Mouse (Mus musculus): ENCODE measurements around the gene Dlg4.
"Not testable (repeated sequence)": the region's sequence is repeated elsewhere in the genome, so short reads cannot be mapped to it uniquely, and the experiment has no call there.

Dlg4 gene

DNA sequence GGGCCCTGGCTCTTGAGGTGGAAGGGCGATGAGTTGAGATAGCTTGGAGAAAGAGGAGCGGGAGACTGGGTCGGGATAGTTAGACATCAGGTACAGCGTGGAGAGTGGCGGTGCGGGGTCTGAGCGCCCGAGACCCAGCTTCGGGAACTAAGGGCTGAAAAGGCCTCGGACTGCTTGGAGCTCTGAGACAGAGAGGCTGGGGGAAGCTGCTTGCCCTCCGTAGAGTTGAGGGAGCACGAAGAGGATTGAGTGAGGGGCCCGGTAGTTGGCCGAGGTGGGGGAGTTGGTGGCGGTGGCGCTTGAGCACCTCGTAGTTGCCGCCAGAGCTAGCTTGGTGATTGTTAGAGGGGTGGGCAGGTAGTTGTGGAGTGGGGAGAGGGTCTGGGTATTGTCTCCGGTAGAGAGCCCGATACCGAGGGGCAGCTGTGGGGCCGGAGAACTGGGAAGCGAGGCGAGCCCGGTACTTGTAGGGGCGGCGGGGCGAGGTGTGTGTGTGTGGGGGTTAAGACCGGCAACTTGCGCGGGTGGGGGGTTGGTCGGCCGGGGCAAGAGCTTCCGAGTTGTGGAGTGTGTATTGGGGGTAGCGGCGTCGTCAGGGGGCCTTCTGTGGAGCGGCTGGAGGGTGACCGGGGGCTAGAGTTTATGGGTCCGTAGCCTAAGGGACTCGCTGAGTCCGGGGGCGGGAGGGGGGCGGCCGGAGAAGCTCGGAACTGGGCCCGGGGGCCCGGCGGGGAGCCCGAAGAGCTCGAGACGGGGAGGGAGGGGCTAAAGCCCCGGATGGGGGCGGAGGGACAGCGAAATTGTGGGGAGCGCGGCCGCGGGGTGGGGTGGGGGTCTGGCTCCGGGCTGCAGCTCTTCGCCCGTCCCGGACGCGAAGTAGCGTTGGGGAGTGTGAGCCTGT, 20.3 kb upstream of the Dlg4 start:
- no peak for DNase-seq (ENCODE audit: low spot score)

DNA sequence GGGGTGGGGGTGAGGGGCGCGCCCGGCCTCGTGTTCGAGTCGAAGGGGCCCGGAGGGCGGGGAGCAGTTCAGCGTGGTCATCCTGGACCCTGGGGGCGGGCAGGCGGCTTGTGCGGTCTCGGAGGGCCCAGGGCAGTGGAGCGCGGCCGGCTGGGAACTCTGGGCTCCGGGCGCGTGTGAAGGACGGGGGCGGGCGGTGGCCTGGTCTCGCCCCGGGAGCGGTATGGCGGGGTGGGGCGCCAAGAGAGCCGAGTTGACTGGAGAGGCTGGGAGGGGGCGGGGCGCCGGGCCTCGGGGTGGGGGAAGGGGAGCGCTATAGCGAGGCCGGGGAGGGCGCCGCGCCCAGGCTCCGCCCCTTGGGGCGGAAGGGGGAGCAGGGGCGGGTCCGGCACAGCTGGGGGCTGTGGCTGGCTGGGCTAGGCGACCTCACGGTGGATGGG, 19.7 kb upstream of the Dlg4 start:
- DNase-seq (ENCODE audit: low spot score): no peak

DNA sequence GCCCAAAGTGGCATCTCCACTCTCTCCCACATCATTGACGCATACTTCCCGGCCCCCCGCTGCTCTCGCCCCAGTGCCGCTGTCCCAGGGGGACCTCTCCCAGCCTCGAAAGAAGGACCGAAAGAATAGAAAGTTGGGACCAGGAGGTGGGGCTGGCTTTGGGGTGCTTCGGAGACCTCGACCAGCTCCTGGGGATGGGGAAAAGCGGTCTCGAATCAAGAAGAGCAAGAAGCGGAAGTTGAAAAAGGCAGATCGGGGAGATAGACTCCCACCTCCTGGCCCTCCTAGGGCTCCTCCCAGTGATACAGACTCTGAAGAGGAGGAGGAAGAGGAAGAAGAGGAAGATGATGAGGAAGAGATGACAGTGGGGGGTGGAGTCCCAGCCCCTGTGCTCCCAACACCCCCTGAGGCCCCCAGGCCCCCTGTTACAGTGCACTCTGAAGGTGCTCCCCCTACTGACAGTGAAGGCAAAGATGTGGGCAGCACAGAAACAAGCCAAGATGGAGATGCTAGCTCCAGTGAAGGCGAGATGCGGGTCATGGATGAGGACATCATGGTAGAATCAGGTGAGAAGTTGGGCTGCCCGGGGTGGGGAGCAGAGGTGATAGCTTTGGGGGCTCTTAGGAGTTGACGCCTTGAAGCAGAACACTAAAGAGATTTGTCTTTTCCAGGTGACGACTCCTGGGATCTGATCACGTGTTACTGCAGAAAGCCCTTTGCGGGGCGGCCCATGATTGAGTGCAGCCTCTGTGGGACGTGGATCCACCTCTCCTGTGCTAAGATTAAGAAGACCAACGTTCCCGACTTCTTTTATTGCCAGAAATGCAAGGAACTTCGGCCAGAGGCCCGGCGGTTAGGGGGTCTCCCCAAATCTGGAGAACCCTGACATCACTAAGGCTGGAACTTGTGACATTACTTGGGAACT, 17.9 kb upstream of the Dlg4 start:
- no peak for DNase-seq (ENCODE audit: low spot score)

DNA sequence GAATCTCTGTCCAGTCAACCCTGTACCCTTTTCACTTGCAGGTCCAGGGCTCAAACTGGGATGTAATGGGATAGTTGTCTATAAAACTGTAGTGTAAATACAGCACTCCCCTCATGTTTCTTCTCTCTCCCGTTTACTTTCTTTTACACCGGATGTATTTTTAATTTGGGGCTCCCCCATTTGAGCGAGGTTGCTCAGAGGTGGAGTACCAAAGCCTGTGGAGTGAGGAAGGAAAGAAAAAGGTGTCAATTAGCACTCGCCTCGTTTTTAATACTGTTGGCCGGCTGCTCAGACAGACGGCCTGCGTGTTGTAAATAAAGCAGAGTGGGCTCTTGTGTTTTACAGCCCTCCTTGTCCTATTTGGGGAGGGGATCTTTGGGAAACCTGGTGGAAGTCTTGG, 17.1 kb upstream of the Dlg4 start:
- no peak for DNase-seq (ENCODE audit: low spot score)

DNA sequence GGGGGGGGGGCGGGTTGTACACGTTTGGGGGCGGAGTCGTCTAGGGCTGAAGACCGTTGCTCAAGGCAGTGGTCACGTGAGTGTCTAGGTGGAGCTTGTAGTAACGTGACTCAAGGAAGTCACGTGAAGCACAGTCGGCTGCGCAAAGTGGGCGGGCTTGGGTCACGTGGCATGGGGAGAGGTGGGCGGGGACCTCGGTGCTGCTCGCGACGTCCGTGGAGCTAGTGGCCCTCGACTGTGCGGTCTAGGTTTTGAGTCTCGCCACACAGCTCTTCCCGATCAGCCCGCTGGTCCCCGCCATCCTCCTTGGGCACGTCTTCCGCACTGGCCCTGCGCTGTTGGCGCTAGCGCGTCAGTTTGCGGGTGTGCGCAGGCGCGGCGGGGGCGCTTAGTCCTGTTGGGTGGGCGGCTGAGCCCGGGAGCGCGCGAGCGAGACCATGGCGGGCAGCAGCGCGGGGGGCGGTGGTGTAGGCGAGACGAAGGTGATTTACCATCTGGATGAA, 16.3 kb upstream of the Dlg4 start, which contains the start of gene Dvl2:
Dvl2 (plus strand) TSS at position 200 of the 503 bp plus-strand sequence.
- DNase-seq (ENCODE audit: low spot score): no peak

DNA sequence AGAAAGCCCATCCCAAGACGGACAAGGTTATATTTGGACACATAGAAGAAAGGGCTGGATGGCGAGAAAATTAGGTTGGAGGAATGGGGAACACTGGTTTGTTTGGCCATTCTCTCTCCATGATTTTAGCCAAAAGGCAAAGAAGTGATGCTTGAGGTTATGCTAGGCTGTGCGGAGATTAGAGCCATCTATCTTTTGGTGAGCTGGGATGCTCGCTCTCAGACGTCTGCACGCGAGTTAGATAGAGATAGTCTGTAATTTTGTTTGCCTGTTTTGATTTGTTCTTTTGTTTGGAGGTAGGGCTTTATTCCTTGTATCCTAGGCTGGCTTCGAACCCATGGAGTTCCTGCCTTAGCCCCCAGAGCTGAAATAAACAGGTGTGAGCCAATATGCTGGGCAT, 15.6 kb upstream of the Dlg4 start:
- DNase-seq (ENCODE audit: low spot score): no peak

DNA sequence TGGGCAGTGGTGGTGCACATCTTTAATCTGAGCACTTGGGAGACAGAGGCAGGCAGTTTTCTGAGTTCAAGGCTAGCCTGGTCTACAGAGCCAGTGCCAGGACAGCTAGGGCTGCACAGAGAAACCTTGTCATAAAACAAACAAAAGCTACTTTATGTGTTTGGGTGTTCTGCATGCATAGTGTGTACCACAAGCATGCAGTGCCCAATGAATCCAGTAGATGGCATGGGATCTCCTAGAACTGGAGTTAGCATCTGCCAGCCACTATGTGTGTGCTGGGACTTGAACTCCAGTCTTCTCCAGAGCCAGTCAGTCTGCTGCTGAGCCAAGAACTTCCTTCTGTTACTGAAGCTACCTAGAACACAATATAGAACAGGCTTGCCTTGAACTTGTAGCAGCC, 14.9 kb upstream of the Dlg4 start:
- no peak for DNase-seq (ENCODE audit: low spot score)

DNA sequence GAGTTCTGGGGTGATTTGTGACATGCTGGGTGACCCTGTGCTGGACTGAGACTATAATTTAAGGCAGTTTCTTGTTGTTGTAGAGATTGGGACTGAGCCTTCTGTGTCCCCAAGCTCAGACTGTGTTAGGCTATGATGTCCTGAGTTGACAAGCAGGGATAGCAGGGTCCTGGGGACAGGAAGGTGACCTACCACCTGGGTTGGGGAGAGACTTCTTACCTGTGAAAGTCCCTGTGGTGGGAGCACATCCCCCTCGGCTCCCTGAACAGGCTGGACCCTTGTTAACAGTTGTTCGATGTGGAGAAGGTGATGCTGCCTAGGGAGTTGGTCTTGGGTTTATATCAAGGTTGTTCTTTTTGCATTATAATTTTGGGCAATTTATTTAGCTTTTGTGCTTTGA, 14.3 kb upstream of the Dlg4 start:
- DNase-seq (ENCODE audit: low spot score): no peak

DNA sequence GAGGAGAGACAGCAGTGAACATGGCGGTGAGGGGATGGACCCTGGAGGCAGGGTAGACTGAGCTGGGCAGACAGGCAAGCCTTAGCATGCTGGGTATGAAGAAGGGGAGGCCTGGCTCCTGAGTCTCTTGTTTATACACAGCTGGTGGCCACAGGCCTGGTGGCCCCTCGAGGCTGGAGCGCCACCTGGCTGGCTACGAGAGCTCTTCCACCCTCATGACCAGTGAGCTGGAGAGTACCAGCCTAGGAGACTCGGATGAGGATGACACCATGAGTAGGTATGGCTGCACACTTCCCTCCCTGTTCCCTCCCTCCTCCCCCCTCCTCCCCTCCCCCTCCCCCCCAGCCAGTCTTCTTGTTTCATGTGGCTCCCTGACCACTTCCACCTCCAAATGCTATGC, 11.2 kb upstream of the Dlg4 start:
- no peak for DNase-seq (ENCODE audit: low spot score)

DNA sequence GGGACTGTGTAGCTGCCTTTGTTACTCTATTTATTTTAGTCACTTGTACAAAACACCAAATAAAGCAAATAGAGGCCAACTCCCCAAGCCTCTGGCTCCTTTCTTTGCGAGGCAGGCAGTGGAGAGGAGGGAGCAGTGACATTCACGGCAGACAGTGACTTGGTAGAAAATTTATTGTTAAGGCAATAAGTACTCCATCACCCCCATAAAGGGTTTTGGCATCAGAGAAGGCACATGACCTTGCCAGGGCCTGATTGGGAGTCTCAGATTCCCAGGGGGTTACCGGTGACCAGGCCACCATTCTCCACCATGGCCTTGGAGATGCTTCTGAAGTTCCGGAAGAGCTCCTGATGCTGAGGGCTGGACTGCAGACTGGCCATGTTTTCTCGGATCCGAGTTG, 6.7 kb upstream of the Dlg4 start:
- DNase-seq (ENCODE audit: low spot score): no peak

DNA sequence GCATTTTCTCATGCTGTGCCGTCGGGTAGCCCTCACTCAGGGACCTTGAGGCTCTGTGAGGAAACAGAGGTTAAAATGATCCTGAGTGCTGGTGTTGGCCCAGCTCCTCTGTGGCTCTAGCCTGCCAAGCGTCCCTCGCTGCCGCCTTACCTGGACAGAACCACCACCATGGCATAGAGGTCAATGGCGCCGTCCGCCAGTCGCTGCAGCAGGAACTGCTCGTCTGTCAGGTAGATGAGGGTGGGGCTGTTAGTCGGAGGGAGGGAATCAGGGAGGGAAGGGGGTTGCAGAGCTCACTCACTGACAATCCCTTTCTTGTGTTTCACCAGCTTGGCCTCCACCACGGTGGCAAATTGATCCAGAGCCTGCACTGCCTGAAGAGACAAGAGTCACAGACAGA, 6.2 kb upstream of the Dlg4 start:
- DNase-seq (ENCODE audit: low spot score): no peak

DNA sequence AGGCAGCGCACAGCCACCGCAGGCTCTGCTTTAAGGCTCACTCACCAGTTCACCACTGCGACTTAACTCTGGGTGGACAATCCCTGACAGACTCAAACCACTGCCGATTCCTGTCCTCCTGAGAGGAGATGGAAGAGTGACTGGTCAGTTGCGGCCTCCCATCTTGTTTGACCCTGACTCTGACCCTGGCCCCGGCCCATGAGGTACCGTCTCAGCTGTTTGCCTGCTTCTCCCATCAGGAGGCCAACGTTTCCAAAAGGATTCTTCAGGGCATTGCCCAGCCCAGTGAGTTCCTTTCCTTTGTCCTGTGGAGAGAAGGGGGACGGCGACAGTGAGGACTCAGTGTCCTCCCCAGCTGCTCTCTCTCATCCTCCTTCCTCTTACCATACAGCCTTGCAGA, 5.8 kb upstream of the Dlg4 start:
- DNase-seq (ENCODE audit: low spot score): no peak

DNA sequence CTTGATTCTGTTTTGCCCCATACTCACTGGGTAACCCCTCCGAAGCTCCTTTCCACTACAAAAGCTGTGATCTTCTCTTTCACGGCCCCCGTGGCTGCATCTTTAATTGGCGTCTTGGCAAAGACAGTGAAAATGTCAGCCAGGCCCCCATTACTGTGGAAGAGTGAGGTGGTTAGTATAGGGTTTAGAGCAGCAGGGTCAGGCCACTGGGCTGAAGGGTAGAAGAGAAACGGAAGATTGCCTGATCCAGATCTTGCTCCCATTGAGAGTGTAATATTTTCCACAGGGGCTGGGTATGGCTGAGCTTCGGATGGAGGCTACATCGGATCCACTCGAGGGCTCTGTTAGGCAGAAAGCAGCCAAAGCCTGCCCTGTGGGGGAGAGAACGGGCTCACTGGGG, 3.8 kb upstream of the Dlg4 start:
- no peak for DNase-seq (ENCODE audit: low spot score)

DNA sequence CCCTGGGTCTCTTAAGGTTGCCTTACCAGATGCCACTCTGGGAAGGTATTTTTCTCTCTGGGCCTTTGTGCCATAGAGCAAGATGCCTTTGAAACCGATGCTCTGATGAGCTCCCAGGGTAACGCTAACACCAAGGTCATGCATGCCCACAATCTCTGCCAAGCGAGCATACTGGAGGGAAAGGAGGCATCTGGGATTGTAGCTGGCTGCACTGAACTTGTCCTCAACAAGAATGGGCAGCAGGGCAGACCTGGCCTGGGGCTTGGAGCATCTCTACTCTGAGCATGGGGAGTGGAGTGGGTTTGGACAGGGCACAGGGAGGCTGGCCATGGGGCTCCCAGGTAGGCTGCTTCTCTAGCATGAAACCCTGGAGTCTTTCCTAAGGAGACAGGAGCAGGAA, 3.3 kb upstream of the Dlg4 start:
- DNase-seq (ENCODE audit: low spot score): no peak

DNA sequence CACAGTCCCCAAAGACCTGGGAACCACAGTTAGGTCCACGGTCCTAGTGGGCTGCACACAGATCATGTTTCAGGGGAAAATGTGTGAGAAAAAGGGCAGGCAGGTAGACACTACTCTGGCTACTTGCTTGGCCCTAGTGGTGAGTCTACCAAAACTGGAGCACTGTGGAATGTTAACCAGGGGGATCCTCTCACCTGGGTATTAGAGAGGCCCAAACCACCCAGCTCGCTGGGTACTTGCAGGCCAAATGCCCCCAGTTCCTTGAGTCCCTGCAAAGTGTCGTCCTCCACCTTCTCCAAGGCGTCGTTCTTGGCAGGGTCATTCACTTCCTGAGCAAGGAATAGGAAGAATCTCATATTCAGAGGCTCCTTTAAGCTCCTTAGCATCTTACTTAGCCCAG, 2.7 kb upstream of the Dlg4 start:
- no peak for DNase-seq (ENCODE audit: low spot score)

DNA sequence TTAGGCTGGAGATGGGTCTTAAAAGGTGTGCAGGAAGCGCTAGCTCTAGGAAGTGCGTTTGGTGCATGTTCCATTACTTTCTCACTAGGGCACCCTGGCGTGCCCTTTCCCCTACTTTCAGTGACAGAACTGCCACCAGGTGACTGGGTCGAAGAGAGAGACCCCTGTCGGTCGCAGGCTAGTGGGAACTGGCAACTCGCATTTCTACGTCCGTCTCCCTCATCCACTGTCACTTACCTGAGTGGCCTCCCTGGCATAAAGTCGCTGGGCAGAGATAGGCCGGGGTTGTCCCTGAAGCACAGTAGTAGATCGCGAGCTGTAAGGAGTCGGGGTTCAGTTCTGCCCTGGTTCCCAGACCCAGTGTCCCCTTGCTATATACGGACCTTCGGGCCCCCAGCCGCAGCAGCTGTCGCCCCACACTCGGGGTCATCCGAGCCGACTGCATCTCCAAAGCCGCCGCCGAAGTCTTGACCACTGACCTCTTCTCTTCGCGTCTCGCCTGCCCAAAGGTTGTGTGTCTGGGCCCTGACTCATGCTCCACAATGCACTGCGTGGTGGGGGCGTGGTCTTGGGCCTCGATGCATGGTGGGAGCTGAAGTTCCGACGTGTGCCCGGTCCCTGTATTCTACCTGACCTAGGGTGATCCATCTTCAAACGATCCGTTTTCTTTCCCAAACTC, 1.7 kb upstream of the Dlg4 start, which contains the start of gene Acadvl:
Acadvl (minus strand) TSS at position 532 of the 679 bp plus-strand sequence.
- no peak for DNase-seq (ENCODE audit: low spot score)

DNA sequence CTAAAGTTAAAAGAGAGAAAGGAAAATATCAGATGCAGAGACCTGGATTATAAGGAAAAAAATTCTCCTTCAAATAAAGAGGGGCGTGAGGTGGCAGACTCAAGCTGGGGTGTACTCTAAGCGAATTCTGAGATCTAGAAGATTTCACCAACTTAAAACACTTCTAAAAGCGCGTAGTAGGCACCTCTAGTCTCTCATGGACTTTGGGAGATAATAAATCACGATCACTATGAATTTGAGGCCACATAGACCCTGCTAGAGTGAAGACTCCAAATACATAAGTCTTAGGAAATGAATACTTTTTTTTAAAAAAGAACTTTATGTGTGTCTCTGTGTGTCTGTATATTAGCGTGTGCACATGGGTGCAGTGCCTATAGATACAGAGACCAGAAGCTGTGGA, 1.1 kb upstream of the Dlg4 start:
- no peak for DNase-seq (ENCODE audit: low spot score)

DNA sequence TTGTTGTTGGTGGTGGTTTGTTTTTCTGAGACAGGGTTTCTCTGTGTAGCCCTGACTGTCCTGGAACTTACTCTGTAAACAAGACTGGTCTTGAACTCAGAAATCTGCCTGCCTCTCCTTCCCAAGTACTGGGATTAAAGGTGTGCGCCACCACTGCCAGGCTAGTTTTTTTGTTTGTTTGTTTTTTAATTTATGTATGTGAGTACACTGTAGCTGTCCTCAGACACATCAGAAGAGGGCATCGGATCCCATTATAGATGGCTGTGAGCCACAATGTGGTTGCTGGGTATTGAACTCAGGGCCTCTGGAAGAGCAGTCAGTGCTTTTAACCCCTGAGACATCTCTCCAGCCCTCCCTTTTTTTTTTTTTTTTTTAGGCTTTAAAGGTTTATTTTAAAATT, 565 bp upstream of the Dlg4 start:
- not testable (repeated sequence) for DNase-seq (ENCODE audit: low spot score)

DNA sequence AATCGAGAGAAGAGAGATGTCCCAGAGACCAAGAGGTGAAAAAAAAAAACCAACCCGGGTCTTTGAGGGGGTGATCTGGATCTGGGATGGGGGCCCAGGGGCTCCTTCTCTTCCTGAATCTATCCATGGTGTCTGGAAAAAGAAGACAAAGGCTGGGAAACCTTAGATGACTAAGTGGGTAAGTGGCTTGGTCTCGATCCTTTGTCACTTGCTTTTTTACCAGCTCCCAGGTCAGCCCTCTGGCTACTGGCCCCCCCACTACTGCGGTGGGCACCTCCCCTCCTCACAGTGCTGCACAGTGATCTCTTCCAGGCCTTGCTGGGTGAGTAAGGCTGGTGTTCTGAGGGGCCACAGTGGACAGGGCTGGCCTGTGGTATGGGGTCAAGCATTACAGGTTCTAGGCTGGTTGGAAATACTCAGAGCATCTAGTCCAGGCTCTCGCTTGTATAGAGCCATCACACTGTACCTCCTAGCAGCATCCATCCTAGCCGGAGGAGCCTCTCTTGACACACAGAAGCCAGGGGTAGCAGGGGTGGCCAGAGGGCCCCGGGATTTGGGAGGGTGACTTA, 541 bp downstream of the Dlg4 start:
- no peak for DNase-seq (ENCODE audit: low spot score)

DNA sequence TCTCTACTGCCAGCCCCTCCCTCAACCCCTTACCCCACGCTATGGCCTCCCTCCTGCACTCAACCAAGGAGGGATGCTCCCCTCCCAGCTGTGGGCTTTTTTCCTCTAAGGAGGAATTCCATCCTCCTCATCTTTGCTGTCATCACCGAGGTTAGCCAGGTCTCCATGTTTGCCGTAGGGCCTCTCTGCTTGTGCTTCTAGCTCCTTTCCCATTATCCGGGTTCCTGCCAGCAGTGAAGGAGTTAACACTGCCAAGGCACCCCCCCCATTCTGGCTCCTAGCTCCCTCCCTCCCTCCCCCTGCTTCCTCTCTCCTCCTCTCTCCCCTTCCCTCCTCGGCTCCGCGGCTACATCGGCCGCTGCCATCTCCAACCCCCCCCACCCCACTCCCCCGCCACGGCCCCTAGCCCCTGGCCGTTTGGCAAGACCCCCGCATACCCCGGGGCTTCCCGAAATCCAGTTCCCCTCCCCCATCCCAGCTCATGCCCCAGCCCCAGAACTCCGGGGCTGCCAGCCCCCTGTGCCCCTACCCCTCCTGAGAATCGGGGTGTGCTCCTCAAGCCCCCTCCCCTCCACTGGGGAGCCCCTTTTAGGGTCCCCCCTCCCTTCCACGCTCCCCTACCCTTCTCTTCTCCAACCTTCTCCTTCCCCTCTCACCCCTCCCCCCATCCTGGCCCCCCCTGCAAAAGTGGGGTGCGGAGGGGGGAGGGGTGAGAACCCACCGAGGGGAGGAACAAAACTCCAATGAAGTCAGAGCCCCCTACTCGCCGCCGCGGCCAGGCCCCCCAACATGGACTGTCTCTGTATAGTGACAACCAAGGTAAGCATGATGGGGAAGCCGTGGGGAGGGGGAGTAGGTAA, 1.6 kb downstream of the Dlg4 start:
- no peak for DNase-seq (ENCODE audit: low spot score)

DNA sequence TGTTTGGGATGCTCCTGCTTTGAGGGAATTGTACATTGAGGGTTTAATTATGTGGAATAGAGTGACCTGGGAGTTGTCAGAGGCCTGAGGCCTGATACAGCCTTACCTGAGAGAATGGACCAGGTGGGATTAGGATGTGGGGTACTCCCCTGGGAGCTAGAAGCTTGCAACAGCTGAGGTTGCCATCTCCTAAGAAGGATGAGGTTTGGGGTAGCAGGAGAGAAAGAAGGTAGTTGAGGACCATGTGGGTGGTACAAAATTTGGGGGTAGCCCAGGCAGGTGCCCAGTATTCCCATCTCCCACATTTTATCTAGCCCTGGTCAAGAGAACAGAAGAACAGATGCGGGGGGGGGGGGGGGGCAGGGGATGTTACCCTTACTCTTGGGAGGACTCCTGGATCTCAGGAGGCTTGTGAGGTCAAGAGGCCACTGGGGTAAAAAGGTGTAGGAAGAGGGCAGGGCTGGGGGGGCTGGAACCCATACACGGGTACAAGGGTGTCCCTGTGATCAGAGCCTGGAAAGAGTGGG, 2.8 kb downstream of the Dlg4 start:
- no peak for DNase-seq (ENCODE audit: low spot score)

Data from layer of hippocampus, adult 9-10 months (tissue).